Mouse (Mus musculus): Measurements from ENCODE around the gene Ptcd2.

The Ptcd2 gene

GRCm38 (mm10) chr13:99306164-99306563 lies 38.3 kb downstream of the Ptcd2 start:
- no peak for DNase-seq (ENCODE audit: low spot score in 2 of 2)

DNA sequence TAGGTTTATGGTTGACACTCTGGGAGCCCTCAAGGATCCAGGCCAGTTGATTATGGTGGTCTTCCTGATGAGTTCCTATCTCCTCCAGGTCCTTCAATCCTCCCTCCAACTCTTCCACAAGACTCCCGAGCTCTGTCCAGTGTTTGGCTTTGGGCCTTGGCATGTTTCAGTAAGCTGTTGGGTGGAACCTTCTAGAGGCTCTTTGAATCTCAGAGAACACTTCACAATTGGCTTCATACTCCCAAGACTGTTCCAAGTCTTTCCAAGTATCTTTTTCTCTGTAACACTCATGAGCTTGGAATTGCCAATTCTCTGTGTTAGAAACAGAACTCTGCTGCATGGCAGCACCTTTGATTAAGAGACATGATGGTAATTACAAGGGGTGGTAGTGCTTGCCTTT lies 39.3 kb downstream of the Ptcd2 start:
- peak in 1 of 2 experiments; percentile 13 for DNase-seq (ENCODE audit: low spot score in 2 of 2)

DNA sequence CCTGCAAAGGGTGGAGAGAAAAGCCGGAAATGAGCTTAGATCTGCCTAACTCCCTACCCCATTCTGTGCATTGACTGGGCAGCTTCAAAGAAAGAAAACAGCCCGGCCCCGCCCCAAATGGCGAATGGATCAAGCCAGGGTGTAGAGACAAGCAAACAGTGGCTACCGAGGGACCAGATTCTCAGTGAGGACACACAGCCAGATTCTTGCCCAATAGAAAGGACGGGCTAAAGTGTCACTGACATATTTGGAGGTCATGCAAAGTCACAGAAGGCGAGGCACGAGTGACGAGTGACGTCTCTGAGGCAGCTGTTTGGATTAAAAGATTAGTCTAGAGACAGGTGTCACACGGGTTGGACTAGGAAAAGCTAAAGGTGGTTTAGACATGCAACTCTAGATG lies 40.1 kb downstream of the Ptcd2 start:
- DNase-seq (ENCODE audit: low spot score in 2 of 2) = peak in 1 of 2 experiments; percentile 20

DNA sequence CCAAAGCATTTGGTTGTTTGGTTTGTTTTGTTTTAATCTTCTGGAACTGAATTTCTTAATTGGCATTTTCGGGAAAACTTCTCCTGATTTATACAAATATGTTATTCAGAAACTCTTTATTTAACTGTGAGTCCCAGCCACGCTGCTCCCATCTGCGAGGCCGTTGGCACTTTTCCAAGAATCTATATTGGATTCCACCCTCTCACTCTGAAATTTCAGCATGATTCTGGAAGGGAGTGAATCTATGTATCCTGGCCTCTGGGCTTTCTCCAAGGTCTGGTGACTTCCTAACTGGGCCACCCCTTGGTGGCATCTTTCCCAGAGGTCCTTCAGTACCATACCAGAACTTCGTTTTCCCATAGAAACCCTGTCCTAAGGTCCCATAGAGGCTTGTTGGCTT lies 40.7 kb downstream of the Ptcd2 start:
- no peak for DNase-seq (ENCODE audit: low spot score in 2 of 2)

- no peak for DNase-seq (ENCODE audit: low spot score in 2 of 2)
These were observed 44.6 kb downstream of the Ptcd2 start for GRCm38 (mm10) chr13:99299921-99300320.

- DNase-seq (ENCODE audit: low spot score in 2 of 2) = no peak
These were observed 50.3 kb downstream of the Ptcd2 start for GRCm38 (mm10) chr13:99294176-99294575.

GRCm38 (mm10) chr13:99290766-99291165 lies 53.7 kb downstream of the Ptcd2 start:
- DNase-seq (ENCODE audit: low spot score in 2 of 2) = no peak

GRCm38 (mm10) chr13:99287786-99288185 lies 56.7 kb downstream of the Ptcd2 start:
- DNase-seq (ENCODE audit: low spot score in 2 of 2) = no peak

DNA sequence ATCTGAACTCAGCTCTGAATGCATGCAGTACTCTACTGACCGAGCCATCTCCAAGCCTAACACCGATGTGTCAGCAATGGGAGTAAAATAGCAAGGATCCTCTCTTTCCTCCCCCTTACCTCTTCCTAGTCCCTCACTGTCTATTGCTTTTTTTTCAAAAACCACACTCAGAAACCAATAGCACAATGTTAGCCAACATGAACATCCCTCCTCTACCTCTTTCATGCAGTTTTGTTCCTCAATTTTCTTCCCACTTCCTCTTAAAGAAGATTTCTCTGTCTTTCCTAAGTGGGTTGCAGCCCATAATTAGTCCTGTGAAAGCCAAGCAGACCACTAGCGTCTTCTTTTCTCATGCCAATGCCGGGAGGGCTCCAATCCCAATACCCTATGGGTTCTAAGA lies 57.3 kb downstream of the Ptcd2 start:
- no peak for DNase-seq (ENCODE audit: low spot score in 2 of 2)

- DNase-seq (ENCODE audit: low spot score in 2 of 2) = no peak
These were observed 59.3 kb downstream of the Ptcd2 start for GRCm38 (mm10) chr13:99285241-99285640.

- no peak for DNase-seq (ENCODE audit: low spot score in 2 of 2)
These were observed 59.9 kb downstream of the Ptcd2 start for GRCm38 (mm10) chr13:99284400-99285160.

- no peak for DNase-seq (ENCODE audit: low spot score in 2 of 2)
These were observed 60.6 kb downstream of the Ptcd2 start for GRCm38 (mm10) chr13:99283916-99284315.

- no peak for DNase-seq (ENCODE audit: low spot score in 2 of 2)
These were observed 61.5 kb downstream of the Ptcd2 start for GRCm38 (mm10) chr13:99282961-99283360.

GRCm38 (mm10) chr13:99279351-99279750 lies 65.2 kb downstream of the Ptcd2 start:
- no peak for DNase-seq (ENCODE audit: low spot score in 2 of 2)

DNA sequence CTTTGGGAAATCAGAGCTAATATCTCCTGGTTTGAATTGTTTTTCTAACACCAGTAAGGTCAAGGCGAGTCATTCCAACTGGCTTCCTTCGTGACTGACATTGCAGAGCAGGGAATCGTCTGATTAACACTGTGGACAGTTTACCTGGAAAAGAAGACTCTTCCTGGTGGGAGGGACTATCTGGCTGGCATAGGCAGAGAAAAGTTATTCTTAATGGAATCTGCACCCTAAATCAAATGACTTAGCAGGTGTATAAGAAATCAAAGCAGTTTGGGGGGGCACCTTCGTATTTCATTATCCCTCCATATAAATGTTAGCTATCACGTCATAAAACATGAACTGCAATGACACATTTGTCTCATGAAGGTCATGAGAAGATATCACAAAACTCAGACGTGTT lies 66.0 kb downstream of the Ptcd2 start:
- DNase-seq (ENCODE audit: low spot score in 2 of 2) = no peak

DNA sequence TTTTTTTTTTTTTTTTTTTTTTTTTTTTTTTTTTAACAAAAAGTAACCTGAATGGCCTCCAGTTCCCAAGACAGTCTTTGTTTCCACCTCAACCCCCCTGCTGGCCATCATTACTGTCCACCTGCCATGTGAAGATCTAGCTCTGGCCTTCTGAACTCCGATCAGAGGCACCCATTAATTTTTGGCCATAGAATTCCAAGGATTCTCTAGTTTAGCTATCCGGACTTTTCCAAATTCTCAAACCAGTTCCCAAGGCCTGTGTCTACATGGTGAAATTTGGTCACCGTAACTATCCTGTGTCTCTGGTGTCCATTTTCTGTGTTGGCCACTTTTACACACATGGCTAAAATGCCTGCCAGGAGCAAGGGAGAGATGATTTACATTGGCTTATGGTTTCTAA lies 67.0 kb downstream of the Ptcd2 start:
- no peak for DNase-seq (ENCODE audit: low spot score in 2 of 2)

GRCm38 (mm10) chr13:99272046-99272445 lies 72.5 kb downstream of the Ptcd2 start:
- no peak for DNase-seq (ENCODE audit: low spot score in 2 of 2)

Measured in urinary bladder, postnatal 36 days (tissue).